14 mouse cellular contexts compared by ENCODE assay signal in the genomic region with DNA sequence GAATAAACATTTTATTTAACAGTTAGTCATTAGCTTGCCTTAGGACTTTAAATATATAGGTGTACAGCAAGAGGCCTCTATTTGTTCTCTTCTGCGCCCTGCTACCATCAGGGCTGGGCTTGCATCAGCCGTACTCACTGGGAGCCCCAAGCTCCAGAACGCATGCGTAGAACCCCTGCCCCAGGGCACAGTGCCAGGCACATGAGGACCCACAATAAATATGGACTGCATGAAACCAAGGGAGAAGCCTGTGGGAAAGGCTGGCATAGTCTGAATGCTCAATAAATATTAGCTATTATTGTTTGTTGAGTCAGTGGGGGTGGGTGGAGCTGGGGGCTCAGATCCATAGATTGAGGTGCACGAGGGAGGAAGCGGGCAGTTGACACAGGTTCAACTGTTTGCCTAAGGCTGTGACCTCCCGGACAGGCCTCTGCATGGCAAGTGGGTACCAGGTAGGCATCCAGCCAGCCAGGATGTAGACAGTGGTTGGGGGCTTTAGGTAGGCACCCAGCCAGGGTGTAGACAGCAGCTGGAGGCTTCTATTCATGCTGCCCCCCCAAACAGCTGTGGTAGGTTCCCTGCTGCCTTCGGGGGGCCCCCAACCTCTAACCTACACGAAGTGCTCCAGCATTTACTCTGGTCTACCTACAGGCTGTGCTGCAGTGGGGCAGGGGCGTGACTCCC. TPM values are rescaled to one million over a fixed set of nuclear protein-coding genes. Genes with fewer than 3 reads are reported as not detected.
A peak's percentile ranks its signal among the peaks of the same experiment; 100 is the strongest.
DNase-seq lines count a peak whose midpoint lies in the region; ATAC-seq lines count a peak whose summit lies in the region.
"Had no signal": no experiment of that assay in that cellular context is flagged by ENCODE, and none has a peak within 500 bp of the region (broad histone marks: within the 10 kb centered on the region; RNA-seq: fewer than 3 reads in every experiment).

No protein-coding gene starts in this region.

- peaks cover 29% of the 10 kb centered on the region for H3K27me3 ChIP-seq in neural tube, embryonic 12.5 days (replicated peaks)
- peaks cover 25% of the 10 kb centered on the region for H3K27me3 ChIP-seq in neural tube, embryonic 15.5 days (replicated peaks)

- H3K36me3 ChIP-seq in neural tube, embryonic 12.5 days, result no peaks in the 10 kb centered on the region
- H3K36me3 ChIP-seq in neural tube, embryonic 15.5 days, result no peaks in the 10 kb centered on the region
- H3K36me3 ChIP-seq: embryonic facial prominence, embryonic 15.5 days; forebrain, embryonic 10.5 days; hindbrain, embryonic 12.5 days had no signal

- 0 out of 2 replicates have a peak, but pooled peaks have one; percentile 16 for ATAC-seq in neural tube, embryonic 12.5 days (ENCODE audit: low FRiP score, low read depth)
- no peak for ATAC-seq in neural tube, embryonic 15.5 days (ENCODE audit: low FRiP score)

- peak; percentile 35 for DNase-seq in cerebellum, adult 11 months
- no peak for DNase-seq in cerebellum, postnatal 36 days
- peak; percentile 68 for DNase-seq in cerebellum, adult 9-11 months
- DNase-seq in cerebellum, postnatal 25 days, result no peak
- peak; percentile 19 for DNase-seq in kidney, adult 11 months
- DNase-seq in kidney, postnatal 14 days, result no peak

- H3K27ac ChIP-seq in neural tube, embryonic 12.5 days, result no peak overlapping the region
- no peak overlapping the region for H3K27ac ChIP-seq in neural tube, embryonic 15.5 days (replicated peaks)
- H3K27ac ChIP-seq: embryonic facial prominence, embryonic 15.5 days; forebrain, embryonic 10.5 days; gastrocnemius, adult 2 months; hindbrain, embryonic 12.5 days; intestine, embryonic 15.5 days had no signal

- H3K4me1 ChIP-seq in neural tube, embryonic 12.5 days, result peaks cover 13% of the 10 kb centered on the region
- peaks cover 23% of the 10 kb centered on the region for H3K4me1 ChIP-seq in neural tube, embryonic 15.5 days

- H3K4me2 ChIP-seq in neural tube, embryonic 12.5 days (replicated peaks), result no peak overlapping the region
- H3K4me2 ChIP-seq in neural tube, embryonic 15.5 days, result no peak overlapping the region

- no peaks in the 10 kb centered on the region for H3K9me3 ChIP-seq in neural tube, embryonic 12.5 days
- no peaks in the 10 kb centered on the region for H3K9me3 ChIP-seq in neural tube, embryonic 15.5 days (replicated peaks)
- H3K9me3 ChIP-seq: embryonic facial prominence, embryonic 15.5 days; forebrain, embryonic 10.5 days; hindbrain, embryonic 12.5 days; intestine, embryonic 15.5 days had no signal

- no peak overlapping the region for H3K4me3 ChIP-seq in neural tube, embryonic 12.5 days
- H3K4me3 ChIP-seq in neural tube, embryonic 15.5 days (replicated peaks), result no peak overlapping the region
- H3K4me3 ChIP-seq: embryonic facial prominence, embryonic 15.5 days; erythroblast, embryonic 14.5 days; gastrocnemius, adult 2 months; hindbrain, embryonic 12.5 days; intestine, embryonic 15.5 days had no signal

- H3K9ac ChIP-seq in neural tube, embryonic 12.5 days, result no peak overlapping the region
- no peak overlapping the region for H3K9ac ChIP-seq in neural tube, embryonic 15.5 days (replicated peaks)
- H3K9ac ChIP-seq: embryonic facial prominence, embryonic 15.5 days; hindbrain, embryonic 12.5 days; intestine, embryonic 15.5 days had no signal

- 91% methylated on average over 10 of the region's 10 CpGs for WGBS in neural tube, embryonic 12.5 days
- WGBS in neural tube, embryonic 15.5 days, result 92% methylated on average over 10 of the region's 10 CpGs

RNA-seq across cellular contexts. Expression of a gene that starts 31.8 kb away (rescaled TPM):
- polyA plus RNA-seq in neural tube, embryonic 12.5 days (2016; fragmentation: Nextera tagmentation; extraction: Ambion mirVana), result 5.4 and 6.4 TPM in 2 replicates
- polyA plus RNA-seq in neural tube, embryonic 15.5 days (2015; fragmentation: Nextera tagmentation; extraction: Ambion mirVana), result 6.3 and 8.3 TPM in 2 replicates

Comparison
In these comparisons a context has a peak if more than half of its experiments do, and no peak if none do; other contexts are left out.
1. DNase-seq: peak in cerebellum, adult 11 months (single experiment), cerebellum, adult 9-11 months (single experiment) and kidney, adult 11 months (single experiment); none in cerebellum, postnatal 36 days (0 of 2), cerebellum, postnatal 25 days (0 of 2) and kidney, postnatal 14 days (single experiment).